Mouse (Mus musculus) lung, adult 2 months (tissue): ENCODE measurements around the gene Lrrc1. TPM values are rescaled to one million over a fixed set of nuclear protein-coding genes. Genes with fewer than 3 reads are reported as not detected.
A peak's percentile ranks its signal among the peaks of the same experiment; 100 is the strongest.

Experiments
- DNase-seq: peaks from one replicate; pipeline ENCODE4 v3.0.0; 2022
- H3K4me1 ChIP-seq: fragments of 200-500 bp; 2 replicates; pipeline ENCODE4 v1.6.1; 2011; ENCODE audit warnings: low read length; ENCODE audit not compliant: control insufficient read depth, insufficient read depth
- H3K4me3 ChIP-seq: fragments of 200-500 bp; replicated peaks from 2 replicates; pipeline ENCODE3; 2011; ENCODE audit warnings: low read depth, mild to moderate bottlenecking, control low read depth, low read length; ENCODE audit errors: extremely low read depth
- CTCF ChIP-seq: fragments of 200-500 bp; IDR thresholded peaks from 2 replicates; pipeline ENCODE4 v1.5.1; 2011; ENCODE audit warnings: mild to moderate bottlenecking, low read length, control low read depth; ENCODE audit not compliant: insufficient read depth
- POLR2A ChIP-seq: fragments of 200-500 bp; IDR thresholded peaks from 2 replicates; pipeline ENCODE4 v1.6.1; 2011; ENCODE audit warnings: low read depth, mild to moderate bottlenecking, control low read depth, low read length, borderline replicate concordance; ENCODE audit errors: extremely low read depth
- WGBS: fragments of 180-500 bp; shearing (Covaris S2); methylation state at CpG from one replicate; pipeline ENCODE4 v1.1.7; 2018; 5-methylcytosine and 5-hydroxymethylcytosine counted together
- polyA plus RNA-seq: library from polyadenylated mRNA; depleted of rRNA; stranded (reverse); fragments of >200 nt; gene quantifications from 2 replicates; pipeline ENCODE4 v1.2.3, GENCODE M21; 2012; rRNA removed

Lrrc1 gene
- 36.7 and 45.3 TPM in 2 replicates for polyA plus RNA-seq

GRCm38 (mm10) chr9:77544354-77545067, at the start of gene Lrrc1:
Lrrc1 (minus strand) TSS chr9:77544870.
- under 1% methylated on average over 87 of the region's 88 CpGs for WGBS
- Histone ChIP-seq H3K4me1 (peaks cover 5% of the 10 kb centered on the region; the same call in 1 of the 2 replicates), H3K4me3 (peak within 1 kb of the TSS; percentile 77)
- TF ChIP-seq POLR2A (peak; percentile 61; the same call in 1 of the 2 replicates), CTCF (no peak)
- peak; percentile 87 for DNase-seq

GRCm38 (mm10) chr9:77592423-77592822, 47.8 kb upstream of the Lrrc1 start:
- no peak for DNase-seq
- no peak overlapping the region for H3K4me3 ChIP-seq
- 62% methylated on average over 4 of the region's 4 CpGs for WGBS
- TF ChIP-seq POLR2A (no peak), CTCF (no peak)
- H3K4me1 ChIP-seq = no peaks in the 10 kb centered on the region

- no peak for DNase-seq
- Histone ChIP-seq H3K4me1 (no peaks in the 10 kb centered on the region), H3K4me3 (no peak overlapping the region)
- TF ChIP-seq CTCF = no peak
- TF ChIP-seq POLR2A = no peak
- WGBS = 35% methylated on average over 2 of the region's 2 CpGs
Observed at GRCm38 (mm10) chr9:77589496-77589895, 44.8 kb upstream of the Lrrc1 start.

- DNase-seq = no peak
- Histone ChIP-seq H3K4me1 (no peaks in the 10 kb centered on the region), H3K4me3 (no peak overlapping the region)
- 82% methylated on average over 7 of the region's 7 CpGs for WGBS
- TF ChIP-seq POLR2A = no peak
- no peak for TF ChIP-seq CTCF
Observed at GRCm38 (mm10) chr9:77587616-77588015, 42.9 kb upstream of the Lrrc1 start.

DNA sequence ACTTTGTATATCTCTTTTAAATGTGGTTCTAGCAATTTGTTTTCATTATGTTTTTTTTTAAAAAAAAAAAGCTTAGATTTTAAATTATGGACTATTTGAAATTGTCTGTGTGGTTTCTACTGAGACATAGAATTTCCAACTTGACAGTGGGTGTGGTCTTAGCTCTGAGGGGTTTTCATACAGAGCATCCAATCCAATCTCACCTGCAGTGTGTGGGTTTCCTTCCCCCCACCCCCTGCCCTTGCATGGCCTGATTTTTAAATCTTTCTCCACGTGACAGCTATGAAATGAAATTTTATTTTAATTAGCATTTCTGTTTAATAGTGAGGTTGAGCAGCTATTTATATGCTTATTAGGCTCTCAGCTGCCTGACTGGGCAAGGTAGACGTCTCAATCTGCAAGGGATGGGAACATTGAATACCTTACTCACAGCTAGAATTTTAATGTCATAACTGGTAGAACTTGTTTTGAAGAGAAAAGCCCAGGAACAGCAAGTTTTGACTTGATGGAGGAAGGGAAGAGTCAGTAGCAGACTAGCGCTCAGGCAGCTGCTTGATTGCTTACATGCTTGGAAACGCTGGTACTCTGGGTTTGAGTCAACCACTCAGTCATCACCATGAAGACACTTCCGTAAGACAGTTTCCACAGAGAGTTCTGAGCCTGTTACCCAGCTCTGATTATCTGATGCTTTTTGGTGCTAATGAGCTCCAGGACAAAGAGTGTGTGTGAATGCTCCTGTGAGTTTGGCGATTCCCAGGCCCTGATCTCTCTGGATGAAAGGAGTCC, 42.3 kb upstream of the Lrrc1 start:
- 68% methylated on average over 6 of the region's 6 CpGs for WGBS
- H3K4me3 ChIP-seq = no peak overlapping the region
- no peak for TF ChIP-seq POLR2A
- no peak for TF ChIP-seq CTCF

DNA sequence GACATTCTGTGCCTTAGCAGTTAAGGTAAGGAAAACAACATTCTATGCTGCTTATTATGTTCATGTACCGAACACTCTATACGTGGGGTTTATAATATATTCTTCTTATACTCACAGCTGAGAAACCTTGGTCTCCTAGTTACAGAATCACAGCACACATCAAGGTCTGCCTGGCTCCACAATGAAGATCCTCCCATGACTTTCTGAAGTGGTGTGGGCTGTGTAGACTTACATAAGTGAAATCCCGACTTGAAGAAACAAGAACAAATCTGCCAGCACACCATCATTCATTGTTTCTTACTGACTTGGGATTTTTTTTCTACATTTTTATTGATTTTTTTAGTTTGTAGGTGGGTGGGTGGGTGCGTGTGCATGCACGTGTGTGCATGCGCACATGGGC, 40.1 kb upstream of the Lrrc1 start:
- TF ChIP-seq POLR2A (no peak), CTCF (no peak)
- no peak for DNase-seq
- WGBS = 91% methylated on average over 6 of the region's 6 CpGs
- Histone ChIP-seq H3K4me1 (no peaks in the 10 kb centered on the region), H3K4me3 (no peak overlapping the region)

More for the DNA sequence above, 42.3 kb upstream of the Lrrc1 start:
- H3K4me1 ChIP-seq = no peaks in the 10 kb centered on the region
- DNase-seq = no peak

- Histone ChIP-seq H3K4me1 (no peaks in the 10 kb centered on the region), H3K4me3 (no peak overlapping the region)
- TF ChIP-seq CTCF (no peak), POLR2A (no peak)
- 76% methylated on average over 2 of the region's 2 CpGs for WGBS
- DNase-seq = no peak
Observed at GRCm38 (mm10) chr9:77583302-77583701, 38.6 kb upstream of the Lrrc1 start.

DNA sequence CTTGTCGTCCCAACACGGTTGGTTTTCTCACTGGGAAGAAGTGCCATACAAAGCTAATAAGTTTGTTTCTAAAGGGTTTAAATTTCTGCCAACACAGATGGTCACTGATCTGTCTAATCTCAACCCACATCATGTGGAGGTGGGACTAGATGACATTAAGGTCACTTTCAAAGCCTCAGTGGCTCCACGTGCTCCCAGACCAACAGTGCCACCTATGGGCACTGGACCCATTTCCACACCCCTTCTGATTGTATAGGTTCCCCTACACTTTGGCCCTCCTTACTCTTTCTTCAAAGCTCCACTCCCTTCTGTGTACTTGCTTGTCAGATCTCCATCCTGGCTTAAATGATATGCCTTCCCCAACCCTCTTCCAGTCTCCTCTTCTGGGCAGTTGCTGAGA, 35.2 kb upstream of the Lrrc1 start:
- WGBS = 62% methylated on average over 3 of the region's 3 CpGs
- Histone ChIP-seq H3K4me1 (no peaks in the 10 kb centered on the region), H3K4me3 (no peak overlapping the region)
- TF ChIP-seq CTCF (peak; percentile 74), POLR2A (no peak)
- no peak for DNase-seq

DNA sequence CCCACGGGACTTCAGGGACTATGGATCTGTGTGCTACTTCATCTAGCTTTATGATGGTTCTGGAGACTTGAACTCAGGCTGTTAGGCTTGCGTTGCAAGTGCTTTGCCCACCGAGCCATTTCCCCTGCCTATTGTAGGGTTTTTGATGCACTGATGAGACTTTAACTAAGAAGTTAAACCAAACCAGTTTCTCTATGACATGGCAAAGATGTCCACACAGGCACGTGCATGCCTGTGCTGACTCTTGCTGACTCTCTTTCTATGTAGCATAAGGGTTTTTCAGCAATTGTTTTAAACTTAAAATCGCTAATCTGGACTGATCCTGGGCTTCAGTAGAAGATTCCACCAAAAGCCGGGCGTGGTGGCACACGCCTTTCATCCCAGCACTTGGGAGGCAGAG, 33.3 kb upstream of the Lrrc1 start:
- Histone ChIP-seq H3K4me3 (no peak overlapping the region), H3K4me1 (no peaks in the 10 kb centered on the region)
- WGBS = 94% methylated on average over 8 of the region's 8 CpGs
- TF ChIP-seq POLR2A (no peak), CTCF (no peak)
- no peak for DNase-seq
